Mouse (Mus musculus): Measurements from ENCODE around the gene Olfr1489. TPM values are rescaled to one million over a fixed set of nuclear protein-coding genes. Genes with fewer than 3 reads are reported as not detected.
"Not testable (repeated sequence)": the region's sequence is repeated elsewhere in the genome, so short reads cannot be mapped to it uniquely, and the experiment has no call there.

Gene Olfr1489
- not detected in 2 replicates for polyA plus RNA-seq (2016; fragmentation: Nextera tagmentation; extraction: Ambion mirVana)

GRCm38 (mm10) chr19:13631321-13631720, at the start of gene Olfr1489:
TSS of gene Olfr1489 (plus strand) at chr19:13631621.
- Histone ChIP-seq H3K4me3 (no peak within 1 kb of the TSS), H3K9me3 (peaks cover 19% of the 10 kb centered on the region; the same call in 1 of the 2 replicates), H3K36me3 (replicated peaks) (no peaks in the 10 kb centered on the region), H3K27me3 (replicated peaks; ENCODE audit: low read depth, poor library complexity, severe bottlenecking) (no peaks in the 10 kb centered on the region), H3K4me1 (no peaks in the 10 kb centered on the region), H3K27ac (replicated peaks) (no peak within 1 kb of the TSS)
- DNase-seq (ENCODE audit: low spot score) = no peak
- 85% methylated on average over 1 of the region's 1 CpGs for WGBS

- no peaks in the 10 kb centered on the region for H3K4me1 ChIP-seq
- no peak within 1 kb of the TSS for H3K27ac ChIP-seq (replicated peaks)
- no peak for DNase-seq (ENCODE audit: low spot score)
- H3K36me3 ChIP-seq (replicated peaks) = no peaks in the 10 kb centered on the region
- 88% methylated on average over 1 of the region's 1 CpGs for WGBS
- no peak within 1 kb of the TSS for H3K4me3 ChIP-seq
- H3K9me3 ChIP-seq = peaks cover 7% of the 10 kb centered on the region
- H3K27me3 ChIP-seq (replicated peaks; ENCODE audit: low read depth, poor library complexity, severe bottlenecking) = no peaks in the 10 kb centered on the region
Measured at GRCm38 (mm10) chr19:13583211-13583610, 48.2 kb upstream of the Olfr1489 start, which contains the start of gene Olfr1484. TSS of gene Olfr1484 (plus strand) at chr19:13583511.

- peaks cover 19% of the 10 kb centered on the region; the same call in 1 of the 2 replicates for H3K9me3 ChIP-seq
- H3K27me3 ChIP-seq (replicated peaks; ENCODE audit: low read depth, poor library complexity, severe bottlenecking); H3K4me3 ChIP-seq; H3K36me3 ChIP-seq (replicated peaks); H3K4me1 ChIP-seq; DNase-seq (ENCODE audit: low spot score); H3K27ac ChIP-seq (replicated peaks): not testable (repeated sequence)
- WGBS = 93% methylated on average over 2 of the region's 2 CpGs
Measured at GRCm38 (mm10) chr19:13617075-13617474, 14.3 kb upstream of the Olfr1489 start, which contains the start of gene Olfr1487. TSS of gene Olfr1487 (plus strand) at chr19:13617375.

GRCm38 (mm10) chr19:13650791-13651190, 19.4 kb downstream of the Olfr1489 start, which contains the start of gene Olfr1490:
TSS of gene Olfr1490 (plus strand) at chr19:13651091.
- H3K27ac ChIP-seq (replicated peaks) = no peak within 1 kb of the TSS
- no peaks in the 10 kb centered on the region for H3K4me1 ChIP-seq
- H3K4me3 ChIP-seq = no peak within 1 kb of the TSS
- H3K27me3 ChIP-seq (replicated peaks; ENCODE audit: low read depth, poor library complexity, severe bottlenecking) = no peaks in the 10 kb centered on the region
- no peaks in the 10 kb centered on the region for H3K36me3 ChIP-seq (replicated peaks)
- peaks cover 24% of the 10 kb centered on the region for H3K9me3 ChIP-seq
- no peak for DNase-seq (ENCODE audit: low spot score)
- WGBS = 70% methylated on average over 1 of the region's 1 CpGs

Small RNAs within 50 kb of the gene (microRNA-seq; reads per million reads assigned to microRNA genes)
- gene Gm22323 = not detected
- gene Gm23931 = not detected

Other genes starting within 250 kb of the Olfr1489 start
- not detected in 2 replicates for gene Olfr1469, start 223.8 kb upstream of the Olfr1489 start, polyA plus RNA-seq (2016; fragmentation: Nextera tagmentation; extraction: Ambion mirVana)
- not detected in 2 replicates for gene Olfr1471, start 188.2 kb upstream of the Olfr1489 start, polyA plus RNA-seq (2016; fragmentation: Nextera tagmentation; extraction: Ambion mirVana)
- not detected in 2 replicates for gene Olfr1472, start 175.5 kb upstream of the Olfr1489 start, polyA plus RNA-seq (2016; fragmentation: Nextera tagmentation; extraction: Ambion mirVana)
- not detected in 2 replicates for gene Olfr1474, start 162.1 kb upstream of the Olfr1489 start, polyA plus RNA-seq (2016; fragmentation: Nextera tagmentation; extraction: Ambion mirVana)
- gene Olfr1475, start 151.4 kb upstream of the Olfr1489 start, polyA plus RNA-seq (2016; fragmentation: Nextera tagmentation; extraction: Ambion mirVana) = not detected in 2 replicates
- not detected in 2 replicates for gene Olfr1477, start 131.1 kb upstream of the Olfr1489 start, polyA plus RNA-seq (2016; fragmentation: Nextera tagmentation; extraction: Ambion mirVana)
- gene Olfr1480, start 103.7 kb upstream of the Olfr1489 start, polyA plus RNA-seq (2016; fragmentation: Nextera tagmentation; extraction: Ambion mirVana) = not detected in 2 replicates
- not detected in 2 replicates for gene Olfr1484, start 48.1 kb upstream of the Olfr1489 start, polyA plus RNA-seq (2016; fragmentation: Nextera tagmentation; extraction: Ambion mirVana)
- not detected in 2 replicates for gene Olfr1487, start 14.2 kb upstream of the Olfr1489 start, polyA plus RNA-seq (2016; fragmentation: Nextera tagmentation; extraction: Ambion mirVana)
- not detected in 2 replicates for gene Olfr1490, start 19.5 kb downstream of the Olfr1489 start, polyA plus RNA-seq (2016; fragmentation: Nextera tagmentation; extraction: Ambion mirVana)
- gene Olfr1491, start 65.6 kb downstream of the Olfr1489 start, polyA plus RNA-seq (2016; fragmentation: Nextera tagmentation; extraction: Ambion mirVana) = not detected in 2 replicates
- gene Olfr1493-ps1, start 91.7 kb downstream of the Olfr1489 start, polyA plus RNA-seq (2016; fragmentation: Nextera tagmentation; extraction: Ambion mirVana) = not detected in 2 replicates
- gene Olfr1494, start 108.1 kb downstream of the Olfr1489 start, polyA plus RNA-seq (2016; fragmentation: Nextera tagmentation; extraction: Ambion mirVana) = not detected in 2 replicates
- not detected in 2 replicates for gene Olfr1495, start 133.0 kb downstream of the Olfr1489 start, polyA plus RNA-seq (2016; fragmentation: Nextera tagmentation; extraction: Ambion mirVana)
- not detected in 2 replicates for gene Olfr1496, start 146.3 kb downstream of the Olfr1489 start, polyA plus RNA-seq (2016; fragmentation: Nextera tagmentation; extraction: Ambion mirVana)
- gene Olfr1497, start 166.6 kb downstream of the Olfr1489 start, polyA plus RNA-seq (2016; fragmentation: Nextera tagmentation; extraction: Ambion mirVana) = not detected in 2 replicates
- not detected in 2 replicates for gene Olfr1499, start 187.8 kb downstream of the Olfr1489 start, polyA plus RNA-seq (2016; fragmentation: Nextera tagmentation; extraction: Ambion mirVana)
- not detected in 2 replicates for gene Olfr1500, start 198.9 kb downstream of the Olfr1489 start, polyA plus RNA-seq (2016; fragmentation: Nextera tagmentation; extraction: Ambion mirVana)
- gene Olfr1501, start 219.1 kb downstream of the Olfr1489 start, polyA plus RNA-seq (2016; fragmentation: Nextera tagmentation; extraction: Ambion mirVana) = not detected in 2 replicates
- not detected in 2 replicates for gene Olfr1502, start 230.2 kb downstream of the Olfr1489 start, polyA plus RNA-seq (2016; fragmentation: Nextera tagmentation; extraction: Ambion mirVana)

All from embryonic facial prominence, embryonic 10.5 days (tissue).